Mouse (Mus musculus) liver, postnatal 0 days (tissue): ENCODE data around the gene Gm21992. TPM values are rescaled to one million over a fixed set of nuclear protein-coding genes. Genes with fewer than 3 reads are reported as not detected.

ENCODE experiments used
- ATAC-seq: fragments of 200-750 bp; cut with Nextera tagmentation; 2 replicates; pipeline ENCODE4 v1.8.0; 2017; ENCODE audit warnings: mild to moderate bottlenecking, moderate library complexity
- DNase-seq: peaks from one replicate; pipeline ENCODE4 v3.0.0-alpha.2; 2016
- H3K27ac ChIP-seq: fragments of 300-500 bp; sonication (generic); 2 replicates; pipeline ENCODE4 v1.5.1; 2014; ENCODE audit warnings: antibody characterized with exemption, moderate library complexity, mild to moderate bottlenecking, low read depth
- H3K27me3 ChIP-seq: fragments of 300-500 bp; sonication (generic); 2 replicates; pipeline ENCODE4 v1.6.1; 2014; ENCODE audit warnings: low read length, control low read depth, mixed read lengths; ENCODE audit not compliant: insufficient read depth
- H3K36me3 ChIP-seq: fragments of 300-500 bp; sonication (generic); replicated peaks from 2 replicates; pipeline ENCODE4 v1.6.1; 2014; ENCODE audit warnings: mild to moderate bottlenecking, control low read depth, low read length, moderate library complexity, mixed read lengths; ENCODE audit not compliant: insufficient read depth
- H3K4me1 ChIP-seq: fragments of 300-500 bp; sonication (generic); 2 replicates; pipeline ENCODE4 v1.6.1; 2014; ENCODE audit warnings: antibody characterized with exemption, mild to moderate bottlenecking, control low read depth; ENCODE audit not compliant: insufficient read depth
- H3K4me2 ChIP-seq: fragments of 300-500 bp; sonication (generic); 2 replicates; pipeline ENCODE4 v1.6.1; 2014; ENCODE audit warnings: low read depth, mild to moderate bottlenecking, low read length, moderate library complexity, mixed read lengths
- H3K4me3 ChIP-seq: fragments of 300-500 bp; sonication (generic); 2 replicates; pipeline ENCODE4 v1.5.1; 2014; ENCODE audit warnings: low read depth, low read length
- H3K9ac ChIP-seq: fragments of 300-500 bp; sonication (generic); replicated peaks from 2 replicates; pipeline ENCODE4 v1.6.1; 2014; ENCODE audit warnings: mild to moderate bottlenecking, moderate library complexity
- H3K9me3 ChIP-seq: fragments of 300-500 bp; sonication (generic); 2 replicates; pipeline ENCODE4 v1.6.1; 2016; ENCODE audit warnings: mild to moderate bottlenecking, control low read depth, low read length, mixed read lengths
- CTCF ChIP-seq: sonication (generic); IDR thresholded peaks from 2 replicates; pipeline ENCODE4 v1.5.1; 2016; ENCODE audit warnings: antibody characterized with exemption, low read depth
- EP300 ChIP-seq: IDR thresholded peaks from 2 replicates; pipeline ENCODE4 v1.6.1; 2016; ENCODE audit warnings: antibody characterized with exemption, low read depth, mild to moderate bottlenecking
- WGBS: fragments of 180-500 bp; shearing (Covaris S2); extraction: QIAGEN DNeasy Blood & Tissue Kit; methylation state at CpG from one replicate; pipeline ENCODE4 v1.1.7; 2014; ENCODE audit not compliant: insufficient replicate concordance; 5-methylcytosine and 5-hydroxymethylcytosine counted together
- polyA plus RNA-seq: library from polyadenylated mRNA; unstranded; fragments of >200 nt; fragmentation: Nextera tagmentation; extraction: Ambion mirVana; gene quantifications from 2 replicates; pipeline ENCODE4 v1.2.1, GENCODE M21; 2015

Gm21992 gene
- polyA plus RNA-seq, 1 experiment from 2014 or later = 13.1 TPM

DNA sequence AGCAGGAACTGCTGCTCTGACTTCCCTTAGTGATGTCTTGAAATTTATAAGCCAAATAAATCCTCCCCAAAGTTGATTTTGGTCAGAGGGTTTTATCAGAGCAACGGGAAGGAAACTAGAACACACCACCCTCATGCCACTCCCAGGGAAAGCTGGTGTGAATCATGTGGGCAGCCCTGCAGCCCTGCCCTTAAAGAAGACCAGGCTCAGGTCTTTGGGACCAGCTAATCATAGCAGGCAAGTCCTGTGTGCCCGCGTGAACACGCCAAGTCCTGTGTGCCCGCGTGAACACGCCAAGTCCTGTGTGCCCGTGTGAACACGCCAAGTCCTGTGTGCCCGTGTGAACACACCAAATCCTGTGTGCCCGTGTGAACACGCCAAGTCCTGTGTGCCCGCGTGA is 94.7 kb downstream of the Gm21992 start:
- no peak for DNase-seq
- Histone ChIP-seq H3K4me1 (peaks cover 13% of the 10 kb centered on the region), H3K27me3 (peaks cover 33% of the 10 kb centered on the region), H3K4me2 (no peak overlapping the region), H3K9ac (no peak overlapping the region), H3K27ac (no peak overlapping the region), H3K36me3 (no peaks in the 10 kb centered on the region), H3K4me3 (no peak overlapping the region), H3K9me3 (no peaks in the 10 kb centered on the region)
- ATAC-seq = no peak
- WGBS = 85% methylated on average over 14 of the region's 14 CpGs
- TF ChIP-seq EP300 (no peak), CTCF (no peak)

DNA sequence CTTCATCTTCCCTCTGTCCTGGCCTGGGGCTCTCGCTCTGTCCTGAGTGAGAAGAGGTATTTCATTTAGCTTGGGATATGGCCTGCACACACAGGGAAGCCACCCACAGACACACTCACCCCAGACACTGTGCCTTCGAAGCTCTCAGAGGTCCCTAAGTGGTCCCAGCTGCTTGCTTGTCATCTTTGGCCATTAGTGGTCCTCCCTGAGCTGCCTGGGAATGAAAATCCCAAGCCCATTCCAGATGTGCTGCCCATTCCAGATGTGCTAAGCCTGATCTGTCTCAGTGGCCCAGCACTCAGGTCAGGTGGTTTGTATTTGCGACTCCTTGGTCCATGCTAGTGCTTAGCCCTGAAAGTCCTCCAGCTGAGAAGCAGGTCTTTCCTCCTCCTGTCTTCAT is 97.5 kb downstream of the Gm21992 start:
- H3K27me3 ChIP-seq = peaks cover 57% of the 10 kb centered on the region
- TF ChIP-seq CTCF (no peak), EP300 (no peak)
- H3K9me3 ChIP-seq = no peaks in the 10 kb centered on the region
- H3K36me3 ChIP-seq = no peaks in the 10 kb centered on the region
- H3K4me2 ChIP-seq = no peak overlapping the region
- DNase-seq (no peak), ATAC-seq (no peak)
- peaks cover 11% of the 10 kb centered on the region for H3K4me1 ChIP-seq
- WGBS = 49% methylated on average over 3 of the region's 3 CpGs
- H3K4me3 ChIP-seq = no peak overlapping the region
- H3K27ac ChIP-seq = no peak overlapping the region
- H3K9ac ChIP-seq = no peak overlapping the region

DNA sequence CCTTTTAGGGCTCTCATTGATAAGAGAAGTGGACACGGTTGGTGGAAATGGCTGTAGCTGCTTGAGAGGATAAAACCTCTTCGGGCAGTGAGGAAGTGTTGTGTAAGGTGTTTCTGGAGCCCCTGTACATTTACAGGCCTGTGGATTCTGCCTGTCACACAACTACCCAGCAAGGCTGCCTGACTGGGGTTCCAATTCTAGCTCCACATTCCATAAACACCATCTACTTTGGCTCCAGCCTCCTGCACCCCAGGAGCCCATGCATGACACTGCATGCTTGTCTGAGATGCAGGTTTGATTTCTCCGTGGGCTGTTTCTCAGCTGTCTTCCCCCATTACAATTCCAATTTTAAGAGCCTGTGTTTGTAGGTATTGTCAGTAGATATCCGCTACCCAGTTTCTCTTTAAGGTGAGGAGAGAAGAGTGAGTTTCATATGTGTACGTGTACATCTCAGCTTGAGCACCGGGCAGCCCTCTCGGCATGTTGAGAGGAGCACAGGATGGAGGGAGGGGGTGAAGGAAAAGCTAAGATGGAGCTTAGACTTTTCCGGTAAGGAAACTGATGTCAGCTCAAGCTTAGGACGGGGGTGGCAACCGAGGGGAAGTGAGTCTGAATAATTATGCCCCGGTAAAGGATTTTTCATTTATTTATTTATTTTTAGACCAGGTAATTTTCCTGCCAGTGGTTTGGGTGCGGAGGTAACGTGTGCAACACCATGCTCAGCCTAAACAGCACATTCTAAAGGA is 98.5 kb downstream of the Gm21992 start:
- Histone ChIP-seq H3K4me3 (peak overlapping the region; percentile 32; the same call in 1 of the 2 replicates), H3K4me2 (no peak overlapping the region), H3K9ac (no peak overlapping the region), H3K27ac (no peak overlapping the region), H3K9me3 (no peaks in the 10 kb centered on the region), H3K27me3 (peaks cover 61% of the 10 kb centered on the region), H3K36me3 (no peaks in the 10 kb centered on the region), H3K4me1 (peaks cover 9% of the 10 kb centered on the region)
- 28% methylated on average over 13 of the region's 13 CpGs for WGBS
- no peak for ATAC-seq
- no peak for DNase-seq
- no peak for TF ChIP-seq CTCF
- no peak for TF ChIP-seq EP300

GRCm38 (mm10) chr19:4712156-4712780 is 99.1 kb downstream of the Gm21992 start:
- TF ChIP-seq CTCF (no peak), EP300 (no peak)
- no peak for ATAC-seq
- no peak overlapping the region for H3K9ac ChIP-seq
- H3K36me3 ChIP-seq = no peaks in the 10 kb centered on the region
- peaks cover 9% of the 10 kb centered on the region for H3K4me1 ChIP-seq
- H3K4me3 ChIP-seq = peak overlapping the region; percentile 32
- H3K9me3 ChIP-seq = no peaks in the 10 kb centered on the region
- H3K4me2 ChIP-seq = peak overlapping the region; percentile 61
- H3K27ac ChIP-seq = no peak overlapping the region
- no peak for DNase-seq
- H3K27me3 ChIP-seq = peaks cover 64% of the 10 kb centered on the region
- under 1% methylated on average over 51 of the region's 60 CpGs for WGBS

DNA sequence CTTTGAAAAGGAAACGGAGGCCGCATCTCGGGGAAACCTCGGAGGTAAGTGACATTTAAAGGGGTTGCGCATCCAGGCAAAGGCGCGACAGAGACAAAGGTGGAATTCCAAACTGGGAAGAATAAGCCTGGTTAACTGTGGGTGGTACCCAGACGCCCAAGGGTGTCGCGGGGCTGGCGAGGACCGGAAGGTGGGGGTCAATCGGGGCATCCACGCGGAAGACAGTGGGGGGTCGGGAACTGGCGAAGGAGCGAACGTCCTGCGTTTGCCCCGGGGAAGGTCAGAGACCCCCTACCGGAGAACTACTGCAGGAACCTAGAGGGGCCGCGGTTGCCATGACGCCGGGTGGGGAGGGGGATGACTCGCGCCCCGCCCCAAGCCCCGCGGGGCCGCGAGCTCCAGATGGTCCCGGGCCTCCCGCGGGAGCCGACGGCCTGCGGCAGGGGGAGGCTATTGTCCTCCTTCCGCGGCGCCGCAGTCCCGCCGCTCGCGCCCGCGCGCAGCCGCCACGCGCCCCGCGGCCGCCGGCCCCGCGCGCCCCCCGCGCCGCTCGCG is 99.7 kb downstream of the Gm21992 start:
- Histone ChIP-seq H3K9me3 (no peaks in the 10 kb centered on the region), H3K27me3 (peaks cover 64% of the 10 kb centered on the region), H3K4me1 (peaks cover 9% of the 10 kb centered on the region), H3K4me2 (peak overlapping the region; percentile 61), H3K27ac (no peak overlapping the region), H3K36me3 (no peaks in the 10 kb centered on the region), H3K4me3 (peak overlapping the region; percentile 25; the same call in 1 of the 2 replicates), H3K9ac (no peak overlapping the region)
- TF ChIP-seq CTCF (no peak), EP300 (no peak)
- no peak for ATAC-seq
- 2% methylated on average over 32 of the region's 65 CpGs for WGBS
- no peak for DNase-seq

- H3K9ac ChIP-seq = no peak within 1 kb of the TSS
- DNase-seq (no peak), ATAC-seq (no peak)
- H3K27ac ChIP-seq = no peak within 1 kb of the TSS
- whole genome bisulfite sequencing = 17% methylated on average over 13 of the region's 13 CpGs
- no peaks in the 10 kb centered on the region for H3K9me3 ChIP-seq
- no peak for TF ChIP-seq CTCF
- no peak for TF ChIP-seq EP300
- no peaks in the 10 kb centered on the region for H3K36me3 ChIP-seq
- peaks cover 64% of the 10 kb centered on the region for H3K27me3 ChIP-seq
- peak within 1 kb of the TSS; percentile 25; the same call in 1 of the 2 replicates for H3K4me3 ChIP-seq
- H3K4me1 ChIP-seq = peaks cover 6% of the 10 kb centered on the region
- peak within 1 kb of the TSS; percentile 61 for H3K4me2 ChIP-seq
Observed at GRCm38 (mm10) chr19:4711098-4711600, 100.3 kb downstream of the Gm21992 start, which contains the start of gene Sptbn2. TSS of gene Sptbn2 (plus strand) at chr19:4711167.
